ENCODE assay signal across 28 mouse cellular contexts in the genomic region with DNA sequence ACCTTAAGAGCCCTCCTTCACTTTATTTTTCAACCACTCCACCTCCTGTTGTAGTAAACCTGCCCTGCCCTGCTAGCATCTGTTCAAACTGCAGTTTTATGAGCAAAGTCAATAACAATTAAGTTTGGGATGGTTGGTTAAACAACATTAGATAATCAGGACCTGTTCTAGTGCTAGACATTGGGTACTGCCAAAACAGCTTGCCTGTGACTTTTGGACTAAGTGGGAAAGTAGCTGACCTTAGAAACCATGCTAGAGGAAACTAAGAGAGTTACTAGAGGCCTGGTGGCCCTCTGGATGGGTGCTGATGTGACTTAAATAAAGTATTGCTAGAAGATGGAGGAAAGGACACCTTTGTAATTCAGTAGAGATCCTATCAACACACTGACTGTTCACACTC. TPM values are rescaled to one million over a fixed set of nuclear protein-coding genes. Genes with fewer than 3 reads are reported as not detected.
"Had no signal": no experiment of that assay in that cellular context is flagged by ENCODE, and none has a peak within 500 bp of the region (broad histone marks: within the 10 kb centered on the region; RNA-seq: fewer than 3 reads in every experiment).

No protein-coding gene starts in this region.

- DNase-seq: cerebellum, adult 2 months; cerebellum, adult 8-10 months; cerebellum, adult 9-10 months; cerebellum, adult 9-11 months; cerebellum, postnatal 10 days; cerebellum, postnatal 14 days; cerebellum, postnatal 25 days; cerebellum, postnatal 36 days; embryo, embryonic 11 days; forebrain, postnatal 0 days; gastrocnemius, adult 2 months; gastrocnemius, postnatal 10 days; gastrocnemius, postnatal 14 days; gastrocnemius, postnatal 25 days; gastrocnemius, postnatal 36 days; heart, adult 11 months; heart, adult 18-20 months had no signal

- H3K9ac ChIP-seq: embryonic facial prominence, embryonic 12.5 days; embryonic facial prominence, embryonic 13.5 days; embryonic facial prominence, embryonic 15.5 days; forebrain, embryonic 12.5 days; forebrain, embryonic 13.5 days; forebrain, embryonic 15.5 days; forebrain, postnatal 0 days had no signal

- H3K4me1 ChIP-seq: embryonic facial prominence, embryonic 10.5 days; embryonic facial prominence, embryonic 12.5 days; embryonic facial prominence, embryonic 13.5 days; embryonic facial prominence, embryonic 15.5 days; forebrain, embryonic 10.5 days; forebrain, embryonic 12.5 days; forebrain, embryonic 13.5 days; forebrain, embryonic 15.5 days had no signal

- H3K4me2 ChIP-seq: embryonic facial prominence, embryonic 12.5 days; embryonic facial prominence, embryonic 13.5 days; embryonic facial prominence, embryonic 15.5 days; forebrain, embryonic 12.5 days; forebrain, embryonic 13.5 days; forebrain, embryonic 15.5 days had no signal

- H3K27ac ChIP-seq: embryonic facial prominence, embryonic 10.5 days; embryonic facial prominence, embryonic 12.5 days; embryonic facial prominence, embryonic 13.5 days; embryonic facial prominence, embryonic 15.5 days; forebrain, embryonic 10.5 days; forebrain, embryonic 12.5 days; forebrain, embryonic 13.5 days; forebrain, embryonic 15.5 days; gastrocnemius, adult 2 months had no signal

- H3K36me3 ChIP-seq: embryonic facial prominence, embryonic 10.5 days; embryonic facial prominence, embryonic 12.5 days; embryonic facial prominence, embryonic 13.5 days; embryonic facial prominence, embryonic 15.5 days; forebrain, embryonic 10.5 days; forebrain, embryonic 12.5 days; forebrain, embryonic 15.5 days had no signal

- H3K4me3 ChIP-seq: embryonic facial prominence, embryonic 10.5 days; embryonic facial prominence, embryonic 12.5 days; embryonic facial prominence, embryonic 13.5 days; embryonic facial prominence, embryonic 15.5 days; erythroblast, embryonic 14.5 days; forebrain, embryonic 10.5 days; forebrain, embryonic 12.5 days; forebrain, embryonic 13.5 days; forebrain, embryonic 15.5 days; gastrocnemius, adult 2 months had no signal

- ATAC-seq: forebrain, embryonic 13.5 days; forebrain, embryonic 14.5 days; forebrain, embryonic 15.5 days; forebrain, embryonic 16.5 days; forebrain, postnatal 0 days had no signal

- H3K9me3 ChIP-seq: embryonic facial prominence, embryonic 10.5 days; embryonic facial prominence, embryonic 12.5 days; embryonic facial prominence, embryonic 13.5 days; embryonic facial prominence, embryonic 15.5 days; forebrain, embryonic 10.5 days; forebrain, embryonic 12.5 days; forebrain, embryonic 15.5 days had no signal

- H3K27me3 ChIP-seq: embryonic facial prominence, embryonic 12.5 days; embryonic facial prominence, embryonic 13.5 days; embryonic facial prominence, embryonic 15.5 days; forebrain, embryonic 12.5 days; forebrain, embryonic 13.5 days; forebrain, embryonic 15.5 days had no signal

RNA-seq across cellular contexts. Expression of gene Retreg1, which starts 21.0 kb away (rescaled TPM):
- polyA plus RNA-seq: erythroblast, embryonic 14.5 days had no signal
